Mouse (Mus musculus) forelimb bud, embryonic 11.5 days (tissue): ENCODE measurements around the gene Fut1.

Source experiments
- DNase-seq: peaks from one replicate; pipeline ENCODE4 v3.0.0-alpha.2; 2012; ENCODE audit warnings: low read depth, low spot score

Fut1 gene

DNA sequence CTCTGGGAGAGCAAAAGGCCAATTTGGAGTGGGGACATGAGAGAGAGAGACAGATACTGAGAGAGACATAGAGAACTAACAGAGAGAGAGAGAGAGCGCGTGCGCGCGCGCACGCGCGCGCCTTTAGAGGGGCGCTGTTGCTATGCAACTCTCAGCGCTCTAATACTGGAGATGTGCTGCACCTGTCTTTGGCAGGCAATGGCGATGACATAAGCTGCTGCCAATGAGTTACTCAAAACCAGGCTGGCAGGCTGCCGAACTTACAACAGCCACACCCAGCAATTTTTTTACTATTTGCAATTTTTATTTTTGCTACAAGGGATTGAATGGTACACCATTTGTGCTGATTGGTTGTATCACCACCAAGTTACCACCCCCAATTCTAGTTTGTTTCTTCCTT is 50.7 kb downstream of the Fut1 start:
- no peak for DNase-seq

GRCm38 (mm10) chr7:45668921-45669320 is 51.8 kb downstream of the Fut1 start:
- DNase-seq = no peak
